Mouse (Mus musculus): Measurements from ENCODE around the gene Gm49510.

Gm49510 gene

DNA sequence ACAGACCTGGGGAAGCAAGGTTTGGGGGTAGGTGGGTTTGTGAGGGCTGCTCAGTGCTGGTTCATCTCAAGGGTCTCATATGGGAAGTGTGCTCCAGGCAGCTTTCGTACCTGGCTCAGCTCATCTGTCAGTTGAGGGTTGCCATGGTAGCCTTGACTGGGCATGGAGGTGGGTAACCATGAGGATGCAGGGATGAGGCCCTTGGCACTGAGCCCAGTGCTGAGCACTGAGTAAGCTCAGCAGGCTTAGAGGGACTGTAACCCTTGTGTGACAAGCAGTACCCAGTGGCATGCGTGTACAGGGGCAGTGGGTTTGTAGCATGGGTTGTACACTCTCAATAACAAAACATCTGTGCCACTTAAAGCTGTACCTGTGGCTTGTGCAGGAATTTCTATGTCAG is 38.5 kb downstream of the Gm49510 start:
- in situ Hi-C loops (cut with MboI, MseI), result loop anchor here in 1 of 2 experiments (25.0 kb wide), 1 partner anchor 976 kb away; the partner anchor contains the start of genes Eif3d and Foxred2

DNA sequence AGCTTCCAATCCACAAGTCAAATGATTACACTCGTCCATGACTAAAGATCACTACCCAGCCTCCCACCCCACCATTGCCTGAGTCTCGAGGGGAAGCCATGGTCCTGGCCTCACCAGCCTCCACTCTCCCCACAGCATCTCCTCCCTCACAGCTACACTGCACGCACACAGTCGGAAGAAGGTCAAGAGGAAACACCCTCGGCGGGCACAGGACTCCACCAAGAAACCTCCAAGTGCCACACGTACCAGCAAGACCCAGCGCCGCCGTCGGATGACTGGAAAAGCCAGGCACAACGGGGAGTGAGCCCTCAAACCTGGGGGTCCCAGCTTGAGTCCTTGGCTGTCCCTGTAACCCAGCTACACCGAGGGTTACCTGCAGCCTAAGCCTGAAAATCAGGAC is 40.9 kb downstream of the Gm49510 start:
- in situ Hi-C loops (cut with MboI, MseI), result loop anchor here in 1 of 2 experiments (25.0 kb wide), 1 partner anchor 978 kb away; the partner anchor contains the start of genes Eif3d and Foxred2

DNA sequence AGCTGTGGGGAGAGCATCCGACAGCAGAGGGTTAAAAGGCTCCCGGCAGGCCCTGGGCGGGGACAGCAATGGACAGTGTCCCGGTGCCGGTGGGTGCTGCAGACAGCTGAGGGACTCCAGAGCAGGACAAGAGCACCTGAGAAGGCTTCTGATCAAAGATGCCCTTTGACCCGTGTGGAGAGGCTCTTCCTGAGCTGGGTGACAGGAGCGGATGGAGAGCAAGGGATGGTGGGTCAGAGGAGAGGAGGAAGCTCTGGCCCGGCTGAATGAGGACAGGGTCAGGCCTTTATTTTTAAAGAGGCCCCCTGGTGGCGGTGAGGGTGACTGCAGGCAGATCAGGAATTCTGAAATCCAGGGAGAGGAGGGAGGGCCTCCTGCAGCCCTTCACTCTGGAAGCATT is 43.2 kb downstream of the Gm49510 start:
- in situ Hi-C loops (cut with MboI, MseI), result loop anchor here in 1 of 2 experiments (25.0 kb wide), 1 partner anchor 980 kb away; the partner anchor contains the start of genes Eif3d and Foxred2

DNA sequence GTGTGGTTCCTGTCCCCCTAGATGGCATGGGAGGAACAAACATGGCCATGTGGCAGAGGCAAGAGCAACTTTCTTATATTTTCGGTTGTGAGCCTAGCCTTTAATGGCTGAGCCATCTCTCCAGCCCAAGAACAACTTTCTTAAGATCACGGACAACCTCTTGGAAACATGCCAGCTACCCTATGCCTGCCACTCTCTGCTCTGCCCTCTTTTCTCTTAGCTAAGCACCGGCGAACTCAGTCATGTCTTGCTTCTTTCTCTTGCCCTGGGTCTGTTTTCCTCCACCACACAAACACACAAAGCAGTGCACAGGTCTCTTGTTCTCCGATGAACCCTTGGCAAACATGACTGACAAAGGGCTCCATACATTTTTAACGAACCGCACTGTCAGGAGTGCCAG is 46.8 kb downstream of the Gm49510 start:
- in situ Hi-C loops (cut with MboI, MseI), result loop anchor here in 1 of 2 experiments (25.0 kb wide), 1 partner anchor 984 kb away; the partner anchor contains the start of genes Eif3d and Foxred2

DNA sequence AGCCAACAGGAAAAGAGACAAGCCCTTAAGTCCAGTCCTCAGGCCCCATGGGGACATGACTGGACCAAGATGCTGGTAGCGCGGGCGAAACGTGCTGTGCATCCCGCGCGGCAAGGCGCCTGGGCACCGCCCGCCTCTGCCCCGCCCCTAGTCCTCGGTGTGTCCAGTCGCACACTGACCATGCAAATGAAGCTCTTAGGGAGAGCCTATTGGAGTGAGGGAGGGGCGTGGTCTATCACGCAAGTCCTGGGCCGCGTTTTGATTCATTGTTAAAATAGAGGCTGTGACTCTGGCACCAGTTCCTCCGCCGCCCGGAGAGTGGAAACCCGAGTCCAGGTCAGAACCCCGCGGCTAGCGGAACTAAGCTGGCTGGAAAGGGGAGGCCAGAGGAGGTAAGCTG is 48.2 kb downstream of the Gm49510 start, which contains the start of gene Triobp:
TSS of gene Triobp (plus strand) at position 68 of the 400 bp plus-strand sequence.
- in situ Hi-C loops (cut with MboI, MseI), result loop anchor here in 1 of 2 experiments (25.0 kb wide), 1 partner anchor 985 kb away; the partner anchor contains the start of genes Eif3d and Foxred2

DNA sequence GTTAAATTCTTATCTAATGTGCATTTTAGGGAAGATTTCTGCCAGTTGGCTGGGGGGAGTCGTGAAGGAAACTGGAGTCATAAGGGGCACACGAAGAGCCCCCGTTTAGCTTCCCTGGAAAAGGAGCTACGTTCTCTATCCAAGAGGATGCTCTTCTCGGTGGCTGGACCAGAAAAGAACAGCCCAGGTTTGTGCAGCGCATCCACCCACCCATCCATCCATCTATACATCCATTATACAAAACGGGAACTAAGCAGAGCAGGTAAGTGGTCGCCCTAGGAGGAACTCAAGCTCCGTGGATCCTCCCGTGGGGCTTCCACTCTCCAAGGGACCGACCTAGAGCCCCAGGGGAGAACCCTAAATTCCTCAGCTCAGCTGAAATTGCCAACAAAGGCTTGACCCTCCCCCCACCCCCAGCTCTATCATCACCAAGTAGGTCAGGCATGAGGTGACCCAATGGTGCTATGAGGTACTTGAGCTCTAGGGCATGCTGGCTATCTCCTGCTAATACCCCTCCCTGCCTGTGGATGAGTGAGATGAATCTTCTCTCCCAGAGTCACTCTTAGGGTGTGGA is 48.8 kb downstream of the Gm49510 start:
- in situ Hi-C loops (cut with MboI, MseI), result loop anchor here in 1 of 2 experiments (25.0 kb wide), 1 partner anchor 986 kb away; the partner anchor contains the start of genes Eif3d and Foxred2

DNA sequence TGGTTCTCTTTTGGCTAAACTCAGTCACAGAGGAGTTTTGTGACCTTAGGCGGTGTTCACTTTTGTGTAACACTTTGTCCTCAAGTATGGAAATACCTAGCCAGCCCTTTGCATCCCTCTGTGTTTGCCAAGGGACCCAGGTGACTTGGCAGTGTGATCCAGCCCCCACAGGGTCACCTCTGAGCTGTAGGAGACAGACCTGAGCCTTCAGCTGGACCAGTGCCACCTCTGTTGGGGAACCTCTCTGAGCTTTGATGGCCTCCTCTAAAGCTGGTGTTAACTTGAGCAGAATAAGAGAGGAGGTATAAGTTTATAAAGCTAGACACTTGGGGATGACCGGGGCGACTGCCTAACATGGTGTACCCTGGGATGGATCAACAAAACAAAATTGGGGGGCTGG is 49.4 kb downstream of the Gm49510 start:
- in situ Hi-C loops (cut with MboI, MseI), result loop anchor here in 1 of 2 experiments (25.0 kb wide), 1 partner anchor 987 kb away; the partner anchor contains the start of genes Eif3d and Foxred2

DNA sequence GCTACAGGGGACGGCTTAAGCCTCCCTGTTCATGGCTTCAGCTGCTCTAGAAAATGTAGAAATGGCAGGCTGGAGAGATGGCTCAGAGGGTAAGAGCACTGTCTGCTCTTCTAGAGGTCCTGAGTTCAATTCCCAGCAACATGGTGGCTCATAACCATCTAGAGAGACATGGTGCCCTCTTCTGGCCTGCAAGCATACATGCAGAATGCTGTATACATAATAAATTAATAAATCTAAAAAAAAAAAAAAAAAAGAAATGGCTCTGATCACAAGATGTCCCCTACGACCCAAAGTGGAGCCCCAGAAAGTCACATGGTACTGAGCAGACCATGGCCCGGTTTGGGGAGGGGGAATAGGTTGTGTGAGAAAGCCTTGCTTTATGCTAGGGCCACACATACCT is 56.2 kb downstream of the Gm49510 start:
- in situ Hi-C loops (cut with MboI, MseI), result no loop called here

DNA sequence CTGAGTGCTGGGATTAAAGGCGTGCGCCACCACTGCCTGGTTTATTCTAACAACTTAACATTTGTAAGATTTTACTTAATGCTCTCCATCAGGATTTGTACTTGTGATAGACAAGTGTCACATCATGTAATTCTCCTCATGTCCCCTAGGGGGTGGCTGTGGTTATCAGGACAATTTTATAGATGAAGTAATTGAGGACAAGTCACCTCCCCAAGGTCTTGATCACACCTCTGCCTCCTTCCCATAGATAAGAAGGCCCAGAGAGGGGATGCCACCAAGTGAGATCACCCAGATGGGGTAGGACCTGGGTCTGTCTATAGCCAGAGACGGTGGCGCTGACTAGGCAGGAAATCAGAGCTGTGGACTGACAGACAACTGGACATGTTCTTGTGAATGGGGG is 56.9 kb downstream of the Gm49510 start:
- in situ Hi-C loops (cut with MboI, MseI), result no loop called here

DNA sequence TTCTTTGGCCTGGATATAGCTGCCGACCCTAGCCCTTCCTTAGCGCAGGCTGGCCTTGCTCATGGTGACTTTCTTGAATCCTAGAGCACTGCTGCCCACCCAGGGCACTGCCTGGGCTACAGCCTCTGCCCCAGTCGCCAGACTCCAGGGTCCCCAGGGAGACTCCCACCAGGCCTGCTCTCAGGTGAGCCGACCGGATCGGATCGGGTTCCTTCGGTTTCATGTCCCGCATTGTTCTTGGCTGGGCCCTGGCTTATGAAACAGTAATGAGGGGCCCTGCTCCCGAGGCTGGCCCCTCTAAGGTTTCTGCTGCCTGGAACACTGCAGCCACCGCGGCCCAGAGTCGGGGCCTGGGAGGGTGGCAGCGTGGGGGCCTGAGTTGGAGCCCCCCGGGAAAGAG is 57.6 kb downstream of the Gm49510 start:
- in situ Hi-C loops (cut with MboI, MseI), result no loop called here

DNA sequence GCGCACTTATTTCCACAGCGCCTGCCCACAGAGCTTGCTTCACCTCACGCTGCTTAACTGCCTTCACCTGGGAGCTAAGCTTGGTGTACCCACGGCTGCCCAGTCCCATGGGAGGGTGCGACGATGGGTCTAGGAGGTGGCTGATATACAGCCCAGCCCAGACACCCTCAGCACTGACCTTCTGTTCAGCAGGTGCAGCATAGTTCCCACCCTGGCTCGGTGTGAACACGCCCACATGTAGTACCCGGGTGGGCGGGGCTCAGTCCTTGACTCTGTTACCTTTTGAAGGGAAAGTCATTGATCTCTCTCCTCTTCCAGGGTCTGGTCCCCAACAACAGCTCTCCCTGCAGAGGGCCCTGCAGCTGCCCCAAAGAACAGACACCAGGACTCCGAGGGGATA is 60.1 kb downstream of the Gm49510 start:
- in situ Hi-C loops (cut with MboI, MseI), result no loop called here

DNA sequence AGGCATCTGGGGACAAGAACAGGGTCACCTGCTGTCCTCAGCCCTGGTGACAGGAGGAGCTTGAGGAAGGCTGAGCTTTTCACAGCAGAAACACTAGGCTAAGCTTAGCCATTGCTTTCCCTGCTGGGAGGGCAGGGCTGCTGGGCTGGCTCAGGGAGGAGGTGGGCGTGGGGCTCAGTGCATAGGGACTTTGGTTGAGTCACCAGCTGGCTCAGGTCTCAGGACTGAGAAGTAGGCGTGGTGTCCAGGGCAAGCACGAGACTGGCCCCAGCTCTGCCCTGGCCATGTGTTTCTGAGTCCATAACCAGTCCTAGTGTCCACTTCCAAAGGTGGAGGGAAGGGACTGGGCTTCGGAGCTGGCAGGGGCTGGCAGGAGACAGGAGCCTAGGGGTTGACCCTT is 60.6 kb downstream of the Gm49510 start:
- in situ Hi-C loops (cut with MboI, MseI), result loop anchor here in 1 of 2 experiments (10.0 kb wide), 1 partner anchor 275 kb away; no protein-coding TSS in a partner anchor

DNA sequence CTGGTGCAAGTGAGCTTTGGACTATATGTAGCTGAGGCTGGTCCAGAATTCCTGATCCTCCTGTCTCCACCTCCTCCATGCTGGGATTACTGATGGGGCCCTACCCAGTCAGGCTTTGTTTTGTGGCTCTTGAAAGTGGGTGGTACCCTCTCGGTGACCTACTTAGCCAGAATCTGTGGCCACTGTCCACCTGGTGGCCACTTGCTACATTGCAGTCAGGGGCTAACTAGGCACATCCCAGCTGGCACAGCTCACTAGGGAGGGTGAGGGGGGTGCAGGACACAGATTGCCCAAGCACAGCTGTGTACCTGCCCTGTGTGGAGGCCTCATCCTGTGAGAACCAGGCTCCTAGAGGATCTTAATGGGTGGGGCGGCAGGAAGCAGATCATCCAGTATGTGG is 63.4 kb downstream of the Gm49510 start:
- in situ Hi-C loops (cut with MboI, MseI), result loop anchor here in 1 of 2 experiments (10.0 kb wide), 1 partner anchor 278 kb away; no protein-coding TSS in a partner anchor

All from T-helper 17 cell (primary cell).